Mouse (Mus musculus): ENCODE measurements around the gene Bbc3. TPM values are rescaled to one million over a fixed set of nuclear protein-coding genes. Genes with fewer than 3 reads are reported as not detected.
"Not testable (repeated sequence)": the region's sequence is repeated elsewhere in the genome, so short reads cannot be mapped to it uniquely, and the experiment has no call there.

Bbc3 gene
- polyA plus RNA-seq, 1 experiment: 5.0 TPM

DNA sequence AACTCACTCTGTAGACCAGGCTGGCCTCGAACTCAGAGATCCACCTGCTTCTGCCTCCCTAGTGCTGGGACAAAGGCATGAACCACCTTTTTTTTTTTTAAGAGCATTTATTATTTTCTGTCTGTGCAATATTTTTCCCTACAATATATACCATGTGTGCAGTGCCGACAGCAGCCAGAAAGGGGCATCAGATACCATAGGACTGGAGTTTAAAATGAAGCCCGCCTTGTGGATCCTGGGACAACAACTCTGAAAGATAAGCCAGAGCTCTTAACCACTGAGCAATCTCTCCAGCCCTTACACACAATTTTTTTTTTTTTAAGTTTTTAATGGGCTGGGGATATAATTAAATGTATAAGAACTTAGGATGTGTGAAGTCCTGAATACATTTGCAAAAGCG lies 13.8 kb upstream of the Bbc3 start:
- no peak for DNase-seq (ENCODE audit: low spot score)

DNA sequence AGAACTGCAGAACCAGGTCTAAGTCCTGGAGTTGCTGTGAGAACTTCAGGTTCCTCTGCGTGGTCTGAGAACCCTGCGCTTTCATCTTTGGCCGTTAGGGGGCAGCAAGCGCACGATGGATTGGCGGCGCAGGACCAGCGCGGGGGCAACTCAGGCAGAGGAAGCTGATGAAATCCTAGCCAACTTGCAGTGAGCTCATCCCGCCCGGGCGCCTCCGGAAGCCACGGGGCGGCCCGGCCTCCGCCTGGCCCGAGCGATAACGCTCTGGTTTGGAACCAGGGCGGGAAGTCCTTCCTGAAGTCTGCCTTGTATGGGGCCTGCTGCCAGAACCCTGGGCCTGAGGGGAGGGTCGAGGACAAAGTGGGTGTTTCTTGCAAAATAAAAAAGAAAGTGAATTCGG lies 13.4 kb upstream of the Bbc3 start:
- peak; percentile 93 for DNase-seq (ENCODE audit: low spot score)

- peak; percentile 63 for DNase-seq (ENCODE audit: low spot score)
Measured at GRCm38 (mm10) chr7:16295321-16295900, 12.8 kb upstream of the Bbc3 start.

DNA sequence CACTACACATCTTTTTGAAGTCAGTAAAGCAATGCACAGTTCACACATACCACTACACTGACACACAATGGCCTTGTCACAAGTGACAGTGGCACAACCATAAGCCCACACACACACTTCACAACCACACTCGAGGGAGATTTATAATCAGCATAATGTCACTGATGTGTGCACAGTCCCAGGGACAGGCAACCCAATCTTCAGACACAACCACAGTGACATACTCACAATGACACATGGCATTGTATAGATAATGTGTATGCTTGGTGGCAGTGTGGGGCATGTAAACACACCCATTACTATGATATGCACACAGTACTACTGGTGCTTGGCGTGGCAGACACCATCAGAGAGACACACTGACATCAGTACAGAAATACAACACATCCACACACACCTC lies 12.0 kb upstream of the Bbc3 start:
- DNase-seq (ENCODE audit: low spot score): no peak

DNA sequence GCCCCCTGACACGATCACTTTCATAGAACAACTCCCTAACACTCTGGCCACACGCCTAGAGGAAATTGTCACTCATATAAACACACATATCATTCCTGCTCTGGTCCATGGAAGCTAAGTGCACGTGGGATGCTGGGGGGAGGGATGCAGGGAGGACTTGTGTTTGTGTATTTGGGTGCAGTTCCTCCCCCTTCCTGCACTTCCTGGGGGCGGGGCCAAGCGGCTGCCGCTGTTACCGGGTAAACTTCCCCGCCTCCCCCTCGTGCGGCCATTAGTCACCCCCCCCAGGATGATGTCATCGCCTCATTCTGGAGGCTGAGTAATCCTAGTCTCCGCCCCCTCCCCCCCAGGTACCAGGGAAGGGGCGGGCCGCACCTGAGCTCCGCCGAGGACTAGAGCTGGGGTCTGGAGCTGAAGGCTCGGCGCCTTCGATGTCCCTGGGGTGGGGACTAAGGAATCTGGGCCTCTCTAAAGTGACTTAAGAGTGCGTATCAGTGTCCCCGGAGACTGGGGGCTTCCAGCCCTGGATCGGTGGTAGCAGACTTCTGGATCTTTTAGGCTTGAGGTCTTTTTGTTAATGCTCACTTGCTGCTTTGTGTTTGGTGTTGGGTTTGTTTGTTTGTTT lies 11.3 kb upstream of the Bbc3 start:
- peak; percentile 64 for DNase-seq (ENCODE audit: low spot score)

DNA sequence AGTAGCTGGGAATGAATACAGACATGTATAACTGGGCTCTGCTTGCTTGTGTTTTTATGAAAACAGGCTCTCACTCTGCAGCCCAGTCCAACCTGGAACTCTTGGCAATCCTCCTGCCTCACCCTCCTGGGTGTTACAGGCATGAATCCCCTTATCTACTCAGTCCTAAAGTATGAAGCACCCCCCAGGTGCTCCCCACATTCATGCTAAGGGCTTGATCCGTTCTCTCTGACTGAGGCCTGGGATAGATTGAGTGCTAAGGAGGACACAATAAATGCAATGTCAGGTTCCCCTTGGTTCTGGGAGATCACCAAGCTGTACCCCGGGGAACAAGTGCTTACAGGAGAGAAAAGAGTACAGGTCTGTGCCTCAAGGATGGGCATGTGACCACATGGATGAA lies 10.6 kb upstream of the Bbc3 start:
- no peak for DNase-seq (ENCODE audit: low spot score)

GRCm38 (mm10) chr7:16298927-16299326 lies 9.3 kb upstream of the Bbc3 start:
- DNase-seq (ENCODE audit: low spot score): no peak

DNA sequence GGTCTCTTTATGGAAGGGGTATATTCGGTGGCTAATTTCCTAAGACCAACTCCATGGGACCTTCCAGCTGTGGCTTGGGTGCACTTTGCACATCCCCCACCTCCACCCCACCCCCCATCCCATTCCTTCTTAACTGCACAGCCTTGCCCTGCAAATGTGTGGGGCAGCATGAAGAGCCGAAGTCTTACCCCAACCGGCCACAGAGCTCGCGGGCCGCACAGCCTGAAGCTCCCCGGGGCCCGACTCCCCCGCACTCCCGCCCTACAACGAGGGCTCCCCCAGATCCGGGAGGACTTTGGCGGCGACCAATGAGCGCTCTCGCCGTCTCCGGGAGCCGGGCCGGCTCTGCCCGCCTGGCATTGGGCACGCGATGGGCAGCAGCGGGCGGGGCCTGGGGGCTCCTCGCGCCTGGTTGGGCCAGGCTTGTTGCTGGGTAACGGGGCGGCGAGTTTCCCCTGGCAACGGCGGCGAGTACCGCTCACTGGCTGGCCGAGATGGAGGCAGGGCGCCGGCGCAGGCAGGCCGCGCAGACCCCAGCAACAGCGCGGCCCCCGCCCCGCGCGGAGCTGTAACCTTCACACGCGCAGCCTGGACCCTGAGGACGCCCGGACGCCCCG lies 8.7 kb upstream of the Bbc3 start:
- peak; percentile 73 for DNase-seq (ENCODE audit: low spot score)

DNA sequence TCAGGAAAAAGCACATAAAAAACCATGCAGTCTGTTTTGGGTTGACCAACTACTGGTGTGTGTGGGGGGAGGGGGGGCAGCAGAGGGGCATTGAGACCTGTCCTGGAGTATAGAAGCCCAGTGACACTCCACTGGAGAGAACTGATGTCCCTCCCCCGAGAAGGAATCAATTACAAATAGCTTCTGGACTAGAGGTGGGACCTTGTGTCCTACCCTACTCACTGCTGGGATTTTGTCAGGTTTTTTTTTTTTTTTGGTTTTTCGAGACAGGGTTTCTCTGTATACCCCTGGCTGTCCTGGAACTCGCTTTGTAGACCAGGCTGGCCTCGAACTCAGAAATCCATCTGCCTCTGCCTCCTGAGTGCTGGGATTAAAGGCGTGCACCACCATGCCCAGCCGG lies 1.1 kb upstream of the Bbc3 start:
- not testable (repeated sequence) for DNase-seq (ENCODE audit: low spot score)

- no peak for DNase-seq (ENCODE audit: low spot score)
Measured at GRCm38 (mm10) chr7:16308555-16309317, 543 bp downstream of the Bbc3 start.

DNA sequence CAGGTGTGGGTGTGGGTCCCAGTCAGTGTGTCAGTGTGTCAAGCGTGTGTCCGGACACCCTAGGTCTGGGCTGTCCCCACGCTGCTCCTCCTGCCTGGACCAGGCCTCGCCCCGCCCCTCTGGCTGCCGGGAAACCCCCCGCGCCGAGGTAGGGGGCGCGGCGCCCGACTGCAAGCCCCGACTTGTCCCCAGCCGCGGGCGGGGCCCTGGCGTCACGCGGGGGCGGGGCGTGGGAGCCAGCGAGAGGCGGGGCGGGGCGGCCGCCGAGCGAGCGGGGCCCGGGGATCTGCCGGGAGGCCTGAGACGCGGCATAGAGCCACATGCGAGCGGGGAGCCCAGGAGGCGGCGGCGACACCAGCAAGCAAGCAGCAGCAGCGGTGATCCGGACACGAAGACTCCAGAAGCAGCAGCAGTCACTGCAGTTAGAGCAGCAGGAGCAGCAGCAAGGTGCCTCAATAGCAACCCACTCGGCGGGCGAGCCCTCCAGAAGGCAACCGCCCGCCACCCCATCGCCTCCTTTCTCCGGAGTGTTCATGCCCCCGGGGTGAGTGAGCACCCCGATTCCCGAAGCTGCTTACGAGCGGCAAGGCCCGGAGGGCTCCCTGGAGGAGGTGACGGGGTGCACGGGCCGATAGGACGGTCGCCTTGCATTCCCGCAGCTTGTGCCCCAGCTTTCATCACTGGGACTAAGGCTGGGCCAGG lies 1.3 kb downstream of the Bbc3 start:
- DNase-seq (ENCODE audit: low spot score): peak; percentile 83

DNA sequence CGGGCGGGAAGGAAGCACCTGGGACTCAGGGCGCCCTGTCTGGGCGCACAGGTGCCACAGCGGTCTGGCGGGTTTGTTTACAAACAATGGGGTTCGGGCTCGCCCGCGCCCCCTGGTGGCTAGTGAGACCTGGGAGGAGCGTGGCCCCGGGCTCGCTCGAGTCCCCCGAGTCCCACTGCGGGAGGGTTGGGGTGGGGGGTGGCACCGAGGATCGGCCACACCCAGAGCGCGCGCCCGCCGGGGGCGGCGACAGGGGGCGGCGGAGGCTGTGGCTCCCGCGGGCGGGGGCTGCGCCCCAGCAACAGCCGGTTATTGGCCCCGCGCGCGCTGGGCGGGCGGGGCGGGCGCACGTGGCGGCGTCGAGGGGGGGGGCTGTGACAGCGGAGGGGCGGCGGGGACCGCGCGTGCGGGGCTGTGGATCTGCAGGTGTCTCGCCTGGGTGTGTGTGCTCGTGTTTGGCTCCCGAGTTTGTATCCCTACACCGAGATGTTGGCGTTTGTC lies 1.9 kb downstream of the Bbc3 start:
- peak; percentile 93 for DNase-seq (ENCODE audit: low spot score)

- no peak for DNase-seq (ENCODE audit: low spot score)
Measured at GRCm38 (mm10) chr7:16310521-16311452, 2.6 kb downstream of the Bbc3 start.

DNA sequence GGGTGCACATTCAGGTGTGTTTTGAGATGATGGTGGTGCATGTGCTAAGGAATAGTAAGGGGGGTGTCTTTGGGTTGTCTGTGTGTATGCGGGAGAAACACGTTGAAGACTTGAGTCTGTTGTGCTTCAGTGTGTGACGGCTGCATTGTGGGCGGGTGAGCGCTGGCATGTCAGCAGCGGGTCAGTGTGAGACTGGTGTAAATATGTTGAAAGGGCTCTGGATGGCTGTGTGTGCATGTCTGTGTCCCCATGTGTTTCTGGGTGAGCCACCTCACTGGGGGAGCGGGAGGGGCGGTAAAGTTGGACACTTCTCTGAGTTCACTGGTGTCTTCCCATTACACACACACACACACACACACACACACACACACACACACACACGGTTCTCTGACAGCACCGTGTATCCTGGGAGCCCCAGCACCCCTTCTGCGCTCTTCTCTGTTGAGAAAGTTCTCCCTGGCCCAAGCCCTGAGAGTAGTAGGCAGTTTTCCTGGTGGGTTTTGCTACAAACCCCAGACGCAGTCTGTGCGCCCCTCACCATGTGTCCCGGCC lies 3.3 kb downstream of the Bbc3 start:
- DNase-seq (ENCODE audit: low spot score): no peak

- peak; percentile 56 for DNase-seq (ENCODE audit: low spot score)
Measured at GRCm38 (mm10) chr7:16312011-16312671, 3.9 kb downstream of the Bbc3 start.

DNA sequence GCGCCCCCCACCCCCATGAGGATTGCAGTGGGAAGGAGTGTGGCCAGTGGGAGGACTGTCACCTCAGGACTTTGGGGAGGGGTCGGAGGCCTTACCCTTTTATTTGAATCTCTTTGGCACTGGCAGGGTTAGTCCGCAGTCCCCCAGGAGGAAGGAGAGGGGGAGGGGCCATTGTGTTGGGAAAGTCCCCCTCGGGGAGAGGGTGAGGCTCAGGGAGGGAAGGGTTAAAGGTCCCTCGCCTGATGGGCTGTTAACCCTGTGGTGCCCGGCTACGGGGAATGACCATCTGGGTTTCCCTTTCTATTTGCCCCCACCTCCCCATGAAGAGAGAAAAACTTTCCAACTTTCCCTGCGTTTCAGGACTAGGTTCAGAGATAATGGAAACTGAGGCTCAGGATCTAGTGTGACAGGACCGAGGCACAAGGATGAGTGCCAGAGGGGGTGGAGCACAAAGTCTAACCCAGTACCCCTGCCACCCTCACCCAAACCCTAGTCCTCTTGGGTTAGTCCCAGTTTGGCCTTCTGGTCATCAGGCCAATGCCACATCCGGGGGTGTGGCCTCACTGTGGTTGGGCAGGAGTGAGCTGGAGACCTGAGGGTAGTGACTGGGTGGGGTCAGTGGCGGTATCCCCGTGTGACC lies 4.6 kb downstream of the Bbc3 start:
- peak; percentile 51 for DNase-seq (ENCODE audit: low spot score)

- peak; percentile 85 for DNase-seq (ENCODE audit: low spot score)
Measured at GRCm38 (mm10) chr7:16313481-16314220, 5.5 kb downstream of the Bbc3 start.

GRCm38 (mm10) chr7:16314221-16314775 lies 6.1 kb downstream of the Bbc3 start:
- DNase-seq (ENCODE audit: low spot score): no peak
